Mouse (Mus musculus) c-Kit-positive CD71-positive TER-119-negative erythroid progenitor cells, embryonic 14.5 days (primary cell): Measurements from ENCODE around the gene Ezr.

Experiments used
- DNase-seq: peaks from one replicate; pipeline ENCODE4 v3.0.0-alpha.2; 2013; ENCODE audit warnings: low read depth

Gene Ezr

GRCm38 (mm10) chr17:6789581-6790118 lies 7.1 kb upstream of the Ezr start:
- DNase-seq: no peak

DNA sequence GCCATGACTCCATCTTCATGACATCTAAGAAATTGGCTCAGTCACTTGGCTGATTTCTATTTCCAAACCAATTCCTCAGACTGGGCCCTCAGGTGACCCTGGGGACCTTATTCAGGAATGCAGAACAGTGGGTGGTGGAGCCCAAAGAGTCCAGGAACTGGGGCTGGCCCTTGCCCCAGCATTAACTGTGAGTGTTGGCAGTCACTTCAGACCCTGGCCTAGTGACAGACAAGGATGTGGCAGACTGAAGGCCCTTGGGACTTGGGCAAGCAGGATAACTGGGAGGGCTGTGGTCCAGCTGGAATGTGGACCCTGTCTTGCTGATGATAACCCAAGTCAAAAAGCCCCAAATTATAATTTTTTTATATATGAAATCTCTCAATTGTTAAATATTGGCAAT lies 6.5 kb upstream of the Ezr start:
- no peak for DNase-seq

GRCm38 (mm10) chr17:6787241-6787640 lies 4.7 kb upstream of the Ezr start:
- DNase-seq: no peak

GRCm38 (mm10) chr17:6783756-6784357 lies 1.3 kb upstream of the Ezr start:
- DNase-seq: no peak

- DNase-seq: no peak
Measured at GRCm38 (mm10) chr17:6783006-6783661, 550 bp upstream of the Ezr start.

- DNase-seq: peak; percentile 68
Measured at GRCm38 (mm10) chr17:6782033-6782526, 504 bp downstream of the Ezr start.

DNA sequence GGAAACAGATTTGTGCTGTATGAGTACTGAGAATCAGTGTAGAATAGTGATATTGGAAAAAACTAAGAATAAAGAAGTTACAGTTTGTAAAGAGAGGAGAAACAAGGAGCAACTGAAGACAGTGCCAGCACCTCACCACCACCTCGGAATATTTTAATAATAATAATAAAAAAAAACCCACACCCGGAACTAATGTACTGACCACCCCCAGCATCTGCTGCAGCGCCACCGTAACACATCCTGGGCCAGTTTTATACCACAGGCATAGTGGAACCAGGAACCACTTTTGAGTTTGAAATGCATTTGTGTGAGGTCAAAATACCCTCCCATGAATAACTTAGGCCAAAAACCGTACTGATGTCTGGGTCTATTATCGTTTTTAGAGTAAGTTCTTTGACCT lies 1.3 kb downstream of the Ezr start:
- DNase-seq: no peak

- DNase-seq: no peak
Measured at GRCm38 (mm10) chr17:6780521-6781115, 2.0 kb downstream of the Ezr start.

DNA sequence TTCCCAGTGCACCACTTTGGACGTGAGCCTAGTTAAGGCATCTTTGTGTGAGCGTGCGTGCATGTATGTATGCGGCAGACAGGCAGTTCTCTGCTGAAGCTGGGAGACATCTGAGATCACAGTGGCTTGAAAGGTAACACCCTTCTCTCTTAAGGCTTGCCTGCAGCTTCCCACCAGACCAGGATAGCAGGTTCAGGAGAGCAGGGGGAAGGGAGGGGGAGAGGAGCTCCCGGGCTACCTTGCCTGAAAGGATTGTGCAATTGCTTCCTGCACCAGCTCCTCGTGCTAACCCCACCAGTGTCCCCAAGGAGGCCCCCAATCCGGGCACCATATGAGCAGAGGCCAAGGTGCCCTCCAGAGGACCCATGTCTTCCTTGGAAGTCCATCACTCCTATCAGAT lies 3.0 kb downstream of the Ezr start:
- DNase-seq: no peak

GRCm38 (mm10) chr17:6778771-6779509 lies 3.6 kb downstream of the Ezr start:
- DNase-seq: no peak

DNA sequence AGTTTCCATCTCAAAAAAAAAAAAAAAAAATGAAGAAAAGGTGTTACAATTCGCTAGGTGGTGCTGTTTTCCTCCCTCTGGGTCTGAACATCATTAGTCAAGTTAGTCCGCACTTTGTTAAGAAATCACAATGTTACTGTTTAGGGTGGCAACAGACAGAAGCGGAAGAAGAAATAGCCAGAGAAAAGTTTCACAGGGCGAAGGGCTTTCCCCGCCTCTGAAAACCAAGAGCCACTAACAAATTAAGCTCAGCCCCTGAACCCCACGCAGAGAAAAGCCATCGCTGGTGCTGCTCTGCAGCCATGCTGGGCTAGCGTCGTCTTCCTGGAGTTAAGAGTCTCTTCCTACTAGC lies 4.3 kb downstream of the Ezr start:
- no peak for DNase-seq

DNA sequence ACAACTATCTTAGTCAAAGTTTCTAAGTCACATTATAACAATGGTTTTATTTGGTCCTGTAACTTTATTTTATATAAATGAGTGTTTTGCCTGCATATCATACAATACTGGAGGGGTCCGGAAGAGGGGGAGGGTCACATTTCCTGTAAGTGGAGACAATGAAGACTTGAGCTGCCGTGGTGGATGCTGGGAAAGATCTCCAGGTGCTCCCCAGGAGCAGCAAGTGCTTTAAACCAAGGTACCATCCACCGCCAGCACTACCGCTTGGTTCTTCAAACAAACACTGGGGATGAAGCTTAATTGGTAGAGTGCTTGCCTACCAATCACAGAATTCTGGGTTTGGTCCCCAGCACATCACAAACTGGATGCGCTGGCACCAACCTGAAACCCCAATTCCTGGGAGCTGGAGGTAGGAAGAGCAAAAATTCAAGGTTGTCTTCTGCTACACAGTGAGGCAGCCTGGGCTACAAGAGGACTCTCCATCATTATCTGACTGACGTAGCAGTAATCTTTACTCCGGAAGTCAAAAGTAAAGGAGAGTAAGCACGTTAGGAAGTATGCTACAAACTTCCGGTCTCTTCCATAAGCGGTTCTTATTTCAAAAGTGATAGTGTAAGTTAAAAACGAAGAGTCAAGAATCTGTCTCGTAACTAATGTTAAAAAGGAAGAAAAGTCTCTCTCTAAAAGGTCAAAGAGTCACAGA lies 4.8 kb downstream of the Ezr start:
- DNase-seq: no peak

GRCm38 (mm10) chr17:6777061-6777460 lies 5.5 kb downstream of the Ezr start:
- no peak for DNase-seq

GRCm38 (mm10) chr17:6776576-6776975 lies 6.0 kb downstream of the Ezr start:
- DNase-seq: no peak

DNA sequence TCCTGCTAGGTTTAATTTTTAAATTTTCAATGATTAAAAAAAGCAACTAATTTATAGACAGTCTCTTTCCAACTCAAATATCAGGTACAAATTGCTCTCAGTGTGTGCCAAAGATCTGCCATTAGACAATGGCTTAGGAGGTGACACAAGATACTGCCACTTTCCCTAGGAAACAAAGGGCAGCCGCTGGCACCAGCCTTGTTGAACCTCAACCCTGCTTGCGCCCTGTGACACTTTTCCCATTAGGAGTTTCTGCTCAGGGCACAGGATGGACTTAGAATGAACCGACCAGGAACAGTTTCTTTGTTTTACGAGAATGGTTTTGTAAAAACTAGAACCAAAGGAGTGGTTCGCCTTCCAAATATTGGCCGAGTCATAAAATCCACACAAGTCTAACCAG lies 6.5 kb downstream of the Ezr start:
- no peak for DNase-seq

DNA sequence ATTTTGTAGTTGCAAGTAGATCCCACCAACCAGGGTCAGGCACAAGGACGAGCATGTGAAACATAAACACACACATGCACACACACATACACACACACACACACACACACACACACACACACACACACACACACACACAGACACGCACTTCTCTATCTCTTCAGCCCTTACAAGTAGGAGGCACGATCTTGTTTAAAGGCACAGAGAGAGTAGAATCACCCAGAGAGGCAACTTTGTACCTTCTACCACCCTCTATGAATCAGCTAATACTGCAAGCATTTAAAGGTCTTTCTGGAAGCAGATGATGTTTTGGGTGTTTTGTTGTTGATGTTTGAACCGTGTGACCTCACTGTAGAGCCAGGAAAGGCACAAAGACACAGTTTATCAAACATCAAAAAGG lies 6.9 kb downstream of the Ezr start:
- no peak for DNase-seq

- no peak for DNase-seq
Measured at GRCm38 (mm10) chr17:6775221-6775620, 7.4 kb downstream of the Ezr start.

DNA sequence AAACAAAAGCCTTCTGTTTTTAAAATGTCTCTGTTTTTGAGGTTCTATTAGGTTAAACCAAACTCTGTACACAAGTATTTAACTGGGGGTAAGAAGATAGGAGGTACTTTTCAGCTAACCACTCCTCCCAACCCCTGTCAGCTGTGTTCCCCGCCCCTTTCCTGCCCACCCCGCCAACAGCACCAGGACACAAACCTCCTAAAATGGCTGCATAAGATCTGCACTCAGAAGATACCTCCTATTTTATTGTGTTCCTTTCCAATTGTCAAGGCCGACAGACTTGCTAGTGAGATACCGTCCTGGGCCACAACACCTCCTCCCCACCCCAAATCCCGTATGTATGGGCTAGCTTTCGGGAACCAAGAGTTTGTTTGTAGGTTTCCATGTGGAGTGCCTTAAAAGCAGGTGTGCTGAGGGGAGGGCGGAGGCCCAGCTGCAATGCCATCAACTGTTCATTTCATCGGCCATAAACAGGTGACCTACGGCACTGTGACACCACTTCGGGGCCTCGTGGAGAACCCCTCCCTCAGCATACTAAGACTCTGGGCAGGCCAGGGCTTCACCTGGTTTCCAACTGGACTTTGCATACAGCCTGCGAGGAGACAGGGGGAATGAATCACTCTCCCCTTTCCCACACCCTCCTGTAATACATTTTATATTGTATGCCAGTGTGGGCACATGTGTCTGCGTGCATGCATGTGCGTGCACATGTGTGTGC lies 9.2 kb downstream of the Ezr start:
- DNase-seq: peak; percentile 66

DNA sequence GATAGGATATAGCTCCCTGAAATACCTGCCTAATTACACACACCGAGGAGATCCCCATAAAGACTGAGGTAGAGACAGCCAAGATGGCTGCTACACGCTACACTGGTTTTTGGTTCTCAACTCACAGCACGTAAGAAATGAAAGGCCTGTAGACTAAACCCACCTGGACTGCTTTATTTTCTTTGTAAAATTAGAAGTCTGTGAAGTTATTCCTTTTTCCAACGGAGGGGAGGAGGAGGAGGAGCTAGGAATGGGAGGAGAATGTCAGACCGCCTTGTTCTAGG lies 10.2 kb downstream of the Ezr start:
- DNase-seq: no peak

DNA sequence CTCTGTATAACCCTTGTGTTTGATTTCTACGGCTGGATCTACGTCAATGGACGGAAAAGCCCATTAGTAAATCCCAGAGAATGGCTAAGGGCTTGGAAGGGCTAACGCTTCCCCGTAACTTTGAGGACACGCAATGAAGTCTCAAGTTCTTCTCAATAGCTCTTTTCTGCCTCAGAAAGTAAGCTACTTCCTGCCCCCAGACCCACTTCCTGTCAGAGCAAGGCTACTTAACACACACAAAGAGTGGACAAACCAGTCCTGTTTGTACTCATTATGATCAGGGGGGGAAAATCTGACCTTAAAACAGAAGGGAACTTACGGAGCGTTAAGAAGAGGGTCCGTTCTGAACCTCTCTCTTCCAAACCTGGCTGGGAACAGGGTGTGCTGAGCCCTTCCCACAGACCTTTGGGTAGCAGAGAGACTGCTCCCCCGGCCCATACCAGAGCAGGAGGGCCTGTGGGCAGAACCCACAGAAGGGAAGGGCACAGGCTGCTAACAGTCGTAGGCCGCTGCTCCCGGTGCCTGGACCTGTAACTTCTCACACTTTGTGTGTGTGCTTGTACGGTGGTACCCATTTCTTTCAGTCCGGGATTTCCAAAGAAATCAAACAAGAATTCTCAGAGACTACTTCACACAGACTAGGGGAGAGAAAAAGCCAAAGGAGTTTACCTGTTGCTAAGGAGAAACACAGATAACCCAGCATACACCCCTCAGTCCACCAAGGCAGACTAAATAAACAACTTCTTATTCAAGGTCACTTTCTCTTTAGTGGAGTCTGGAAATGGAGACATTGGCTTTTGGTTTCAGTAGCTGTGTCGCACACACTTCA lies 10.7 kb downstream of the Ezr start:
- no peak for DNase-seq

DNA sequence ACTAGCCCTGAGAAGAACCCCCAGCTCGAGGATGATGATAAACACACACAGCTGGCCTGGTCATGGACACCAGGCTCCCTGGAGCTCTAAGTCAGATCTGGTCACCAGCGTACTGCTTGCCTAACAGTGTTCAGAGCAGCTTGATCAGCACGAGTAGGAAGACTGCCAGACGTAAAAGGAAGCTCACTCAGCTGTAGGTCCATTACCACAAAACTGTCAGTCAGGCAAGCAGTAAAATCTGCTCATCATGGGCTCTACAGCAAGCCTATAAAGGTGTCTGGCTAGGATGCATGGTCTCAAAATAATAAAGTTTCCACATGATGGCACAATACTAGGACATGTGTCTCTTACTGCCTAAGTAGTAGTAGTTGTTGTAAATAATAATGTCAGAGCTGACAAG lies 13.0 kb downstream of the Ezr start:
- no peak for DNase-seq
